Mouse (Mus musculus) midbrain, embryonic 11.5 days (tissue): ENCODE results near the gene C77080. TPM values are rescaled to one million over a fixed set of nuclear protein-coding genes. Genes with fewer than 3 reads are reported as not detected.

Experiments
- ATAC-seq: fragments of 200-750 bp; cut with Nextera tagmentation; 2 replicates; pipeline ENCODE4 v1.8.0; 2017; ENCODE audit warnings: moderate TSS enrichment, moderate library complexity; ENCODE audit not compliant: low FRiP score
- DNase-seq: peaks from one replicate; pipeline ENCODE4 v3.0.0; 2015; ENCODE audit warnings: low spot score; ENCODE audit errors: missing footprints
- H3K27ac ChIP-seq: fragments of 300-500 bp; sonication (generic); 2 replicates; pipeline ENCODE4 v1.5.1; 2014; ENCODE audit warnings: low read depth, low read length
- H3K27me3 ChIP-seq: fragments of 300-500 bp; sonication (generic); 2 replicates; pipeline ENCODE4 v1.6.1; 2014; ENCODE audit warnings: mild to moderate bottlenecking, low read length, moderate library complexity, mixed read lengths; ENCODE audit not compliant: control insufficient read depth, insufficient read depth
- H3K36me3 ChIP-seq: fragments of 300-500 bp; sonication (generic); 2 replicates; pipeline ENCODE4 v1.6.1; 2014; ENCODE audit warnings: mild to moderate bottlenecking, low read length, moderate library complexity, mixed read lengths; ENCODE audit not compliant: control insufficient read depth, insufficient read depth
- H3K4me1 ChIP-seq: fragments of 300-500 bp; sonication (generic); 2 replicates; pipeline ENCODE4 v1.6.1; 2014; ENCODE audit warnings: low read length; ENCODE audit not compliant: control insufficient read depth, insufficient read depth
- H3K4me2 ChIP-seq: fragments of 300-500 bp; sonication (generic); 2 replicates; pipeline ENCODE4 v1.6.1; 2014; ENCODE audit warnings: mild to moderate bottlenecking, moderate library complexity
- H3K4me3 ChIP-seq: fragments of 300-500 bp; sonication (generic); 2 replicates; pipeline ENCODE4 v1.5.1; 2014; ENCODE audit warnings: low read depth, low read length
- H3K9ac ChIP-seq: fragments of 300-500 bp; sonication (generic); 2 replicates; pipeline ENCODE4 v1.6.1; 2014; ENCODE audit warnings: low read length
- H3K9me3 ChIP-seq: fragments of 300-500 bp; sonication (generic); 2 replicates; pipeline ENCODE4 v1.6.1; 2016; ENCODE audit warnings: low read length; ENCODE audit not compliant: control insufficient read depth
- WGBS: fragments of 180-500 bp; shearing (Covaris S2); extraction: QIAGEN DNeasy Blood & Tissue Kit; methylation state at CpG from one replicate; pipeline ENCODE4 v1.1.7; 2014; 5-methylcytosine and 5-hydroxymethylcytosine counted together
- microRNA-seq: library from miRNA; unstranded; fragments of <30 nt; microRNA quantifications from one replicate; pipeline ENCODE4, GENCODE M21; 2017
- polyA plus RNA-seq: library from polyadenylated mRNA; unstranded; fragments of >200 nt; fragmentation: Nextera tagmentation; extraction: Ambion mirVana; gene quantifications from 2 replicates; pipeline ENCODE4 v1.2.1, GENCODE M21; 2014

Gene C77080
- polyA plus RNA-seq, 1 experiment from 2014 or later = 3.7 TPM

DNA sequence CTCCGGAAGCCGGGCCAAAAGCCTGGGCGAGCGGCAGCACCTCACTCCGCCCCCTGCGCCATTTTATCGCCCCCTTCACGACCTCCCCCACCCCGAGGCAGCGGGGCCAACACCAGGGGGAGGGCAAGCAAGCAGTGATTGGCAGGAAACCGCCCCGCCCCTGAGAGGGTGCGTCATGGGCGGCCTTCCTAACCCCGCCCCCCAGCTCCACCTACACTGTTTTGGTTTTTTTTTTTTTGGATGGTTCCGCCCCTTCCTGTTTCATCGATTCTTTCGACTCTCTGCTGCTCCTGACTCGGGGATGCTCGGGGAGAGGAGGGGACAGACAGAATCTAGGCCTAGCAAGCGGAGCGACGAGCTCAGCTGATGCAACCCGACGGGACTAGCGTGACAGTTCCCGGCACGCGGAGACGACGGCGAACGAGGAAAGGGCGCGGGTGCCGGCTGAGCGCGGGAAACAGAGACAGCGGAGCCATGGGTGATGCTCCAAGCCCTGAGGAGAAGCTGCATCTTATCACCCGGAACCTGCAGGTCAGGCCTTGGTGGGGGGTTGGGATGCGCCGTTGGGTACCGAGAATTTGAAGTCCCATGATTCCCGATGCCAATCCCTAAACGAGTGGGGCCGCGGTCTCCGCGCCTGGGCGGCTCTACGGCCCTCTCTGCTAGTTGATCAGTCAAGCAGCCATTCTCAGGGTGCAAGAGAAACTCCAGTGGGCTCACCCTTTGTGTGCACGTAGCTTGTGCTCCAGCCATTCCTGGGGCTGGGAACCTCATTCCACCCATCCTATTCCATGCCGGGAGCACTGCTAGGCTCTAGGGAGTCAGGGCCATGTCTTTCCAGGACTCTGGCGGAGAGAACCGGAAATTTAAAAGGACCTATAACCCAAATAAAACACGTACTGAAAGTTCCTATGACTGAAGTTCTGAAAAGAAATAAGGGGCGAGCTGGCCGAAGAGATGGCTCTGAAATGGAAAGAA lies 71.4 kb downstream of the C77080 start, which contains the start of the genes S100pbp and Yars:
Gene S100pbp, minus strand, starts transcription at position 186 of the 978 bp plus-strand sequence.
Gene Yars, plus strand, starts transcription at position 219 of the 978 bp plus-strand sequence.
- WGBS = under 1% methylated on average over 53 of the region's 58 CpGs
- Histone ChIP-seq H3K4me1 (peaks cover 13% of the 10 kb centered on the region), H3K36me3 (no peaks in the 10 kb centered on the region), H3K4me3 (peak within 1 kb of the TSS; percentile 87), H3K27me3 (no peaks in the 10 kb centered on the region), H3K27ac (peak within 1 kb of the TSS; percentile 85), H3K9ac (peak within 1 kb of the TSS; percentile 88), H3K9me3 (no peaks in the 10 kb centered on the region), H3K4me2 (peak within 1 kb of the TSS; percentile 78)
- ATAC-seq = peak; percentile 91
- DNase-seq = peak; percentile 100

GRCm38 (mm10) chr4:129188803-129189541 lies 72.2 kb downstream of the C77080 start:
- DNase-seq = peak; percentile 94
- peaks cover 13% of the 10 kb centered on the region for H3K4me1 ChIP-seq
- WGBS = 0% methylated on average over 44 of the region's 74 CpGs

DNA sequence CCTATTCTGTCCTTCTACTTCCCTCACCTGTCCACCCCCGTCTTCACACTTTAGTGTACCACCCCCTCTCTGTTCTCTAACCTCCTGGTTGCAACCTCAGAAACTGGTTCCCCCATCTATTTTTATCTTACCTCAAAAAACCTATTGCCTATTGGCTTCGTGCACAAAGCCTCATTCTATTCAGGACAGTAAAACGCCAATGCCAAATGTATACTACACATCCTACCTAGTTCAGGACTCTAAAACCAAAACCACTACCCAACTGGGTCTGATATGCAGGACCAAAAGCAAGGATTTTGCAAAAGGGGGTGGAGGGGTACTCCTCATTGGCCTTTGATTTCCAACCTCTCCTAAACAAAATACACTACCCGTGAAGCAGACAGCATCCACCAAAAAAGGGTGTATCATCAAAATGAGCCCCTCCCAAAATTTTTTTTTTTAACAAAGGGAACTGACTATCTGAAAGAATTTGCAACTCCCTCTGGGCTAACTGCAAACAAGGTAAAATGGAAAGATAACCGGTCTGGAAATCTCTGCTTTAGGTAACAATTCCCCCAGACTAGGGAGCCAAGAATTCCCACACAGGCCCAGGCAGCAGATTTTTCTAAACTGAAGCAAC lies 73.1 kb downstream of the C77080 start:
- 51% methylated on average over 5 of the region's 5 CpGs for WGBS
- no peak for DNase-seq
- Histone ChIP-seq H3K36me3 (no peaks in the 10 kb centered on the region), H3K27me3 (no peaks in the 10 kb centered on the region), H3K27ac (no peak overlapping the region), H3K4me2 (peak overlapping the region; percentile 59), H3K4me1 (peaks cover 13% of the 10 kb centered on the region), H3K4me3 (peak overlapping the region; percentile 87), H3K9me3 (no peaks in the 10 kb centered on the region), H3K9ac (peak overlapping the region; percentile 88)
- ATAC-seq = no peak

More at GRCm38 (mm10) chr4:129188803-129189541, 72.2 kb downstream of the C77080 start:
- peak overlapping the region; percentile 59 for H3K4me2 ChIP-seq
- no peaks in the 10 kb centered on the region for H3K36me3 ChIP-seq
- peak overlapping the region; percentile 87 for H3K4me3 ChIP-seq
- peak overlapping the region; percentile 88 for H3K9ac ChIP-seq
- ATAC-seq = no peak; the same call in 1 of the 2 replicates
- H3K27ac ChIP-seq = peak overlapping the region; percentile 85
- no peaks in the 10 kb centered on the region for H3K27me3 ChIP-seq
- H3K9me3 ChIP-seq = no peaks in the 10 kb centered on the region

- no peak overlapping the region for H3K27ac ChIP-seq
- no peak overlapping the region for H3K9ac ChIP-seq
- no peaks in the 10 kb centered on the region for H3K4me1 ChIP-seq
- WGBS = 75% methylated on average over 1 of the region's 1 CpGs
- ATAC-seq (no peak), DNase-seq (no peak)
- no peak overlapping the region for H3K4me3 ChIP-seq
- no peak overlapping the region for H3K4me2 ChIP-seq
- H3K27me3 ChIP-seq = no peaks in the 10 kb centered on the region
- H3K36me3 ChIP-seq = peaks cover 4% of the 10 kb centered on the region; the same call in 1 of the 2 replicates
- no peaks in the 10 kb centered on the region for H3K9me3 ChIP-seq
These were observed 81.6 kb downstream of the C77080 start for GRCm38 (mm10) chr4:129179560-129179959.

GRCm38 (mm10) chr4:129172529-129172928 lies 88.7 kb downstream of the C77080 start:
- WGBS = 72% methylated on average over 1 of the region's 1 CpGs
- peaks cover 10% of the 10 kb centered on the region; the same call in 1 of the 2 replicates for H3K36me3 ChIP-seq
- H3K27me3 ChIP-seq = no peaks in the 10 kb centered on the region
- no peaks in the 10 kb centered on the region for H3K9me3 ChIP-seq
- H3K9ac ChIP-seq = no peak overlapping the region
- ATAC-seq = no peak
- no peaks in the 10 kb centered on the region for H3K4me1 ChIP-seq
- H3K4me2 ChIP-seq = no peak overlapping the region
- H3K27ac ChIP-seq = no peak overlapping the region
- no peak for DNase-seq
- H3K4me3 ChIP-seq = no peak overlapping the region

Small RNAs within 50 kb of the gene (microRNA-seq; reads per million reads assigned to microRNA genes)
- not detected for gene Gm22994

Other genes starting within 250 kb of the C77080 start
- 8.7 and 9.3 TPM in 2 replicates for gene Rnf19b, start 203.1 kb downstream of the C77080 start, polyA plus RNA-seq
- gene Tmem54, start 155.9 kb downstream of the C77080 start, polyA plus RNA-seq = 0.20 and 0.43 TPM in 2 replicates
- 2.0 and 2.3 TPM in 2 replicates for gene Hpca, start 139.4 kb downstream of the C77080 start, polyA plus RNA-seq
- gene Fndc5, start 124.4 kb downstream of the C77080 start, polyA plus RNA-seq = 0.95 and 1.5 TPM in 2 replicates
- 20.0 and 26.9 TPM in 2 replicates for gene S100pbp, start 71.7 kb downstream of the C77080 start, polyA plus RNA-seq
- gene Yars, start 71.6 kb downstream of the C77080 start, polyA plus RNA-seq = 105 and 106 TPM in 2 replicates
- 0.51 and 0.53 TPM in 2 replicates for gene Sync, start 26.2 kb upstream of the C77080 start, polyA plus RNA-seq
- gene Rbbp4, start 74.0 kb upstream of the C77080 start, polyA plus RNA-seq = 561 and 604 TPM in 2 replicates
- gene Zbtb8os, start 74.3 kb upstream of the C77080 start, polyA plus RNA-seq = 42.7 and 45.0 TPM in 2 replicates
- 6.7 and 8.3 TPM in 2 replicates for gene Zbtb8a, start 116.7 kb upstream of the C77080 start, polyA plus RNA-seq
- gene Zbtb8b, start 179.4 kb upstream of the C77080 start, polyA plus RNA-seq = 2.0 and 2.4 TPM in 2 replicates
- 23.3 and 23.7 TPM in 2 replicates for gene Bsdc1, start 200.2 kb upstream of the C77080 start, polyA plus RNA-seq
- not detected in 2 replicates for gene Tssk3, start 229.6 kb upstream of the C77080 start, polyA plus RNA-seq
- not detected in 2 replicates for gene Fam229a, start 229.8 kb upstream of the C77080 start, polyA plus RNA-seq